Mouse (Mus musculus) forebrain, embryonic 10.5 days (tissue): ENCODE results near the gene Isyna1. TPM values are rescaled to one million over a fixed set of nuclear protein-coding genes. Genes with fewer than 3 reads are reported as not detected.

Experiments
- DNase-seq: peaks from one replicate; pipeline ENCODE4 v3.0.0-alpha.2; 2017; ENCODE audit warnings: low spot score; ENCODE audit errors: extremely low spot score
- H3K27ac ChIP-seq: fragments of 300-500 bp; sonication (generic); 2 replicates; pipeline ENCODE4 v1.5.1; 2016; ENCODE audit warnings: mild to moderate bottlenecking
- H3K27me3 ChIP-seq: fragments of 300-500 bp; sonication (generic); 2 replicates; pipeline ENCODE4 v1.6.1; 2016; ENCODE audit warnings: mild to moderate bottlenecking; ENCODE audit not compliant: poor library complexity, severe bottlenecking
- H3K36me3 ChIP-seq: fragments of 300-500 bp; sonication (generic); replicated peaks from 2 replicates; pipeline ENCODE4 v1.6.1; 2016; ENCODE audit warnings: mild to moderate bottlenecking, moderate library complexity
- H3K4me1 ChIP-seq: fragments of 300-500 bp; sonication (generic); 2 replicates; pipeline ENCODE4 v1.6.1; 2016
- H3K4me3 ChIP-seq: fragments of 300-500 bp; sonication (generic); 2 replicates; pipeline ENCODE4 v1.5.1; 2016; ENCODE audit warnings: mild to moderate bottlenecking, moderate library complexity
- H3K9me3 ChIP-seq: fragments of 300-500 bp; sonication (generic); 2 replicates; pipeline ENCODE4 v1.6.1; 2016; ENCODE audit warnings: mild to moderate bottlenecking, moderate library complexity
- WGBS: fragments of 180-500 bp; shearing (Covaris S2); methylation state at CpG from one replicate; pipeline ENCODE4 v1.1.7; 2016; 5-methylcytosine and 5-hydroxymethylcytosine counted together
- polyA plus RNA-seq: library from polyadenylated mRNA; unstranded; fragments of >200 nt; fragmentation: Nextera tagmentation; extraction: Ambion mirVana; gene quantifications from 2 replicates; pipeline ENCODE4 v1.2.1, GENCODE M21; 2016

The Isyna1 gene
- polyA plus RNA-seq, 1 experiment from 2014 or later: 170 TPM

GRCm38 (mm10) chr8:70561357-70561756, 32.8 kb upstream of the Isyna1 start:
- Histone ChIP-seq H3K9me3 (no peaks in the 10 kb centered on the region), H3K27ac (no peak overlapping the region), H3K4me3 (no peak overlapping the region), H3K27me3 (no peaks in the 10 kb centered on the region), H3K36me3 (no peaks in the 10 kb centered on the region; the same call in 1 of the 2 replicates), H3K4me1 (peaks cover 37% of the 10 kb centered on the region)
- DNase-seq: no peak
- WGBS: 78% methylated on average over 4 of the region's 4 CpGs

GRCm38 (mm10) chr8:70561809-70562535, 32.2 kb upstream of the Isyna1 start:
- no peak for DNase-seq
- no peaks in the 10 kb centered on the region for H3K9me3 ChIP-seq
- no peaks in the 10 kb centered on the region for H3K27me3 ChIP-seq
- peaks cover 37% of the 10 kb centered on the region for H3K4me1 ChIP-seq
- 79% methylated on average over 7 of the region's 7 CpGs for WGBS
- no peak overlapping the region for H3K27ac ChIP-seq
- H3K4me3 ChIP-seq: no peak overlapping the region
- no peaks in the 10 kb centered on the region; the same call in 1 of the 2 replicates for H3K36me3 ChIP-seq

- WGBS: 86% methylated on average over 3 of the region's 3 CpGs
- Histone ChIP-seq H3K4me3 (no peak overlapping the region), H3K4me1 (peaks cover 37% of the 10 kb centered on the region), H3K27ac (no peak overlapping the region), H3K9me3 (no peaks in the 10 kb centered on the region), H3K27me3 (no peaks in the 10 kb centered on the region), H3K36me3 (no peaks in the 10 kb centered on the region; the same call in 1 of the 2 replicates)
- DNase-seq: no peak
Observed at GRCm38 (mm10) chr8:70562802-70563201, 31.4 kb upstream of the Isyna1 start.

- Histone ChIP-seq H3K36me3 (peaks cover 2% of the 10 kb centered on the region), H3K4me3 (no peak overlapping the region), H3K4me1 (peaks cover 30% of the 10 kb centered on the region), H3K27me3 (no peaks in the 10 kb centered on the region), H3K27ac (no peak overlapping the region), H3K9me3 (no peaks in the 10 kb centered on the region)
- no peak for DNase-seq
- 93% methylated on average over 6 of the region's 6 CpGs for WGBS
Observed at GRCm38 (mm10) chr8:70563763-70564387, 30.3 kb upstream of the Isyna1 start.

- DNase-seq: no peak
- Histone ChIP-seq H3K9me3 (no peaks in the 10 kb centered on the region), H3K27me3 (no peaks in the 10 kb centered on the region), H3K4me1 (peaks cover 29% of the 10 kb centered on the region), H3K27ac (no peak overlapping the region), H3K36me3 (peaks cover 2% of the 10 kb centered on the region), H3K4me3 (no peak overlapping the region)
- WGBS: 77% methylated on average over 3 of the region's 3 CpGs
Observed at GRCm38 (mm10) chr8:70564696-70565235, 29.4 kb upstream of the Isyna1 start.

- peaks cover 21% of the 10 kb centered on the region for H3K4me1 ChIP-seq
- no peak overlapping the region for H3K27ac ChIP-seq
- H3K36me3 ChIP-seq: peaks cover 2% of the 10 kb centered on the region; the same call in 1 of the 2 replicates
- no peak overlapping the region for H3K4me3 ChIP-seq
- WGBS: 74% methylated on average over 3 of the region's 3 CpGs
- H3K27me3 ChIP-seq: no peaks in the 10 kb centered on the region
- DNase-seq: no peak
- no peaks in the 10 kb centered on the region for H3K9me3 ChIP-seq
Observed at GRCm38 (mm10) chr8:70565561-70565960, 28.6 kb upstream of the Isyna1 start.

- peaks cover 28% of the 10 kb centered on the region for H3K36me3 ChIP-seq
- no peak overlapping the region for H3K4me3 ChIP-seq
- H3K9me3 ChIP-seq: no peaks in the 10 kb centered on the region
- H3K4me1 ChIP-seq: peaks cover 7% of the 10 kb centered on the region; the same call in 1 of the 2 replicates
- H3K27me3 ChIP-seq: no peaks in the 10 kb centered on the region
- DNase-seq: no peak
- H3K27ac ChIP-seq: no peak overlapping the region
Observed at GRCm38 (mm10) chr8:70570360-70570759, 23.8 kb upstream of the Isyna1 start.

GRCm38 (mm10) chr8:70570990-70571389, 23.2 kb upstream of the Isyna1 start:
- no peak for DNase-seq
- Histone ChIP-seq H3K36me3 (peaks cover 28% of the 10 kb centered on the region), H3K4me1 (peaks cover 7% of the 10 kb centered on the region; the same call in 1 of the 2 replicates), H3K9me3 (no peaks in the 10 kb centered on the region), H3K27ac (no peak overlapping the region), H3K27me3 (no peaks in the 10 kb centered on the region), H3K4me3 (no peak overlapping the region)
- 83% methylated on average over 6 of the region's 6 CpGs for WGBS

- Histone ChIP-seq H3K27ac (no peak overlapping the region), H3K4me3 (no peak overlapping the region), H3K36me3 (peaks cover 47% of the 10 kb centered on the region), H3K4me1 (peaks cover 7% of the 10 kb centered on the region; the same call in 1 of the 2 replicates), H3K9me3 (no peaks in the 10 kb centered on the region), H3K27me3 (no peaks in the 10 kb centered on the region)
- DNase-seq: no peak
Observed at GRCm38 (mm10) chr8:70574302-70574701, 19.9 kb upstream of the Isyna1 start.

- DNase-seq: no peak
- WGBS: 85% methylated on average over 4 of the region's 4 CpGs
Observed at GRCm38 (mm10) chr8:70574915-70575314, 19.3 kb upstream of the Isyna1 start.

GRCm38 (mm10) chr8:70577207-70577606, 17.0 kb upstream of the Isyna1 start:
- H3K36me3 ChIP-seq: peaks cover 73% of the 10 kb centered on the region
- H3K27me3 ChIP-seq: no peaks in the 10 kb centered on the region

More at GRCm38 (mm10) chr8:70574915-70575314, 19.3 kb upstream of the Isyna1 start:
- Histone ChIP-seq H3K27ac (no peak overlapping the region), H3K4me1 (peaks cover 7% of the 10 kb centered on the region; the same call in 1 of the 2 replicates), H3K36me3 (peaks cover 50% of the 10 kb centered on the region), H3K9me3 (no peaks in the 10 kb centered on the region), H3K27me3 (no peaks in the 10 kb centered on the region), H3K4me3 (no peak overlapping the region)

GRCm38 (mm10) chr8:70583476-70584387, 10.4 kb upstream of the Isyna1 start:
- no peak for DNase-seq
- H3K27ac ChIP-seq: no peak overlapping the region
- no peaks in the 10 kb centered on the region for H3K27me3 ChIP-seq
- H3K4me3 ChIP-seq: no peak overlapping the region
- H3K4me1 ChIP-seq: no peaks in the 10 kb centered on the region
- 94% methylated on average over 18 of the region's 18 CpGs for WGBS
- H3K9me3 ChIP-seq: no peaks in the 10 kb centered on the region
- peaks cover 96% of the 10 kb centered on the region for H3K36me3 ChIP-seq

More at GRCm38 (mm10) chr8:70577207-70577606, 17.0 kb upstream of the Isyna1 start:
- no peak for DNase-seq
- Histone ChIP-seq H3K27ac (no peak overlapping the region), H3K4me3 (no peak overlapping the region), H3K9me3 (no peaks in the 10 kb centered on the region), H3K4me1 (no peaks in the 10 kb centered on the region)
- 93% methylated on average over 3 of the region's 3 CpGs for WGBS
